Mouse (Mus musculus): Measurements from ENCODE around the gene Emg1. TPM values are rescaled to one million over a fixed set of nuclear protein-coding genes. Genes with fewer than 3 reads are reported as not detected.

The Emg1 gene
- polyA plus RNA-seq, 1 experiment from 2014 or later: 171 TPM

GRCm38 (mm10) chr6:124750405-124750804, 38.4 kb upstream of the Emg1 start:
- Histone ChIP-seq H3K4me2 (replicated peaks) (no peak overlapping the region), H3K27me3 (no peaks in the 10 kb centered on the region), H3K27ac (replicated peaks) (no peak overlapping the region), H3K9ac (no peak overlapping the region), H3K9me3 (replicated peaks) (no peaks in the 10 kb centered on the region), H3K4me3 (replicated peaks) (no peak overlapping the region), H3K36me3 (peaks cover 39% of the 10 kb centered on the region), H3K4me1 (peaks cover 34% of the 10 kb centered on the region)
- no peak for ATAC-seq (ENCODE audit: insufficient number of reproducible peaks, low FRiP score, low TSS enrichment, low read depth)
- 83% methylated on average over 8 of the region's 8 CpGs for WGBS

- H3K9me3 ChIP-seq (replicated peaks): no peaks in the 10 kb centered on the region
- 0 out of 2 replicates have a peak overlapping the region, but pooled peaks have one; percentile 56 for H3K9ac ChIP-seq
- peak overlapping the region; percentile 86; the same call in 1 of the 2 replicates for H3K27ac ChIP-seq (replicated peaks)
- ATAC-seq (ENCODE audit: insufficient number of reproducible peaks, low FRiP score, low TSS enrichment, low read depth): peak; percentile 24
- H3K36me3 ChIP-seq: peaks cover 64% of the 10 kb centered on the region
- peaks cover 29% of the 10 kb centered on the region for H3K4me1 ChIP-seq
- WGBS: 82% methylated on average over 7 of the region's 7 CpGs
- H3K4me3 ChIP-seq (replicated peaks): peak overlapping the region; percentile 51
- H3K4me2 ChIP-seq (replicated peaks): peak overlapping the region; percentile 96
- H3K27me3 ChIP-seq: no peaks in the 10 kb centered on the region
Observed at GRCm38 (mm10) chr6:124746654-124747632, 35.0 kb upstream of the Emg1 start.

- Histone ChIP-seq H3K9me3 (replicated peaks) (no peaks in the 10 kb centered on the region), H3K27me3 (no peaks in the 10 kb centered on the region), H3K27ac (replicated peaks) (peak overlapping the region; percentile 86), H3K4me1 (peaks cover 34% of the 10 kb centered on the region), H3K4me2 (replicated peaks) (peak overlapping the region; percentile 96), H3K4me3 (replicated peaks) (peak overlapping the region; percentile 51), H3K36me3 (peaks cover 64% of the 10 kb centered on the region), H3K9ac (peak overlapping the region; percentile 56)
- peak; percentile 3 for ATAC-seq (ENCODE audit: insufficient number of reproducible peaks, low FRiP score, low TSS enrichment, low read depth)
- WGBS: 15% methylated on average over 8 of the region's 8 CpGs
Observed at GRCm38 (mm10) chr6:124746296-124746605, 34.3 kb upstream of the Emg1 start.

GRCm38 (mm10) chr6:124745490-124746295, 33.7 kb upstream of the Emg1 start:
- H3K4me3 ChIP-seq (replicated peaks): peak overlapping the region; percentile 51
- WGBS: under 1% methylated on average over 85 of the region's 85 CpGs
- H3K27me3 ChIP-seq: no peaks in the 10 kb centered on the region
- no peaks in the 10 kb centered on the region for H3K9me3 ChIP-seq (replicated peaks)
- H3K36me3 ChIP-seq: peaks cover 64% of the 10 kb centered on the region
- H3K4me1 ChIP-seq: peaks cover 34% of the 10 kb centered on the region
- ATAC-seq (ENCODE audit: insufficient number of reproducible peaks, low FRiP score, low TSS enrichment, low read depth): peak; percentile 83
- peak overlapping the region; percentile 56 for H3K9ac ChIP-seq
- H3K27ac ChIP-seq (replicated peaks): peak overlapping the region; percentile 86
- H3K4me2 ChIP-seq (replicated peaks): peak overlapping the region; percentile 96

- peak overlapping the region; percentile 51 for H3K4me3 ChIP-seq (replicated peaks)
- peaks cover 61% of the 10 kb centered on the region for H3K36me3 ChIP-seq
- H3K9ac ChIP-seq: no peak overlapping the region
- 64% methylated on average over 26 of the region's 26 CpGs for WGBS
- no peaks in the 10 kb centered on the region for H3K27me3 ChIP-seq
- H3K9me3 ChIP-seq (replicated peaks): no peaks in the 10 kb centered on the region
- peak overlapping the region; percentile 86; the same call in 1 of the 2 replicates for H3K27ac ChIP-seq (replicated peaks)
- peaks cover 39% of the 10 kb centered on the region for H3K4me1 ChIP-seq
- ATAC-seq (ENCODE audit: insufficient number of reproducible peaks, low FRiP score, low TSS enrichment, low read depth): no peak
- peak overlapping the region; percentile 96 for H3K4me2 ChIP-seq (replicated peaks)
Observed at GRCm38 (mm10) chr6:124744755-124745321, 32.9 kb upstream of the Emg1 start.

- Histone ChIP-seq H3K4me2 (replicated peaks) (no peak overlapping the region), H3K27ac (replicated peaks) (no peak overlapping the region), H3K4me1 (peaks cover 50% of the 10 kb centered on the region), H3K36me3 (peaks cover 54% of the 10 kb centered on the region), H3K4me3 (replicated peaks) (no peak overlapping the region), H3K9me3 (replicated peaks) (no peaks in the 10 kb centered on the region), H3K27me3 (no peaks in the 10 kb centered on the region), H3K9ac (no peak overlapping the region)
- 79% methylated on average over 8 of the region's 8 CpGs for WGBS
- no peak for ATAC-seq (ENCODE audit: insufficient number of reproducible peaks, low FRiP score, low TSS enrichment, low read depth)
Observed at GRCm38 (mm10) chr6:124743647-124744046, 31.7 kb upstream of the Emg1 start.

GRCm38 (mm10) chr6:124742839-124743514, 31.0 kb upstream of the Emg1 start:
- no peak overlapping the region for H3K27ac ChIP-seq (replicated peaks)
- H3K4me1 ChIP-seq: peaks cover 56% of the 10 kb centered on the region
- 86% methylated on average over 15 of the region's 15 CpGs for WGBS
- H3K9ac ChIP-seq: no peak overlapping the region
- peaks cover 47% of the 10 kb centered on the region for H3K36me3 ChIP-seq
- no peak overlapping the region for H3K4me2 ChIP-seq (replicated peaks)
- no peaks in the 10 kb centered on the region for H3K27me3 ChIP-seq
- no peaks in the 10 kb centered on the region for H3K9me3 ChIP-seq (replicated peaks)
- no peak for ATAC-seq (ENCODE audit: insufficient number of reproducible peaks, low FRiP score, low TSS enrichment, low read depth)
- H3K4me3 ChIP-seq (replicated peaks): no peak overlapping the region

GRCm38 (mm10) chr6:124741842-124742241, 29.9 kb upstream of the Emg1 start:
- H3K9me3 ChIP-seq (replicated peaks): no peaks in the 10 kb centered on the region
- 69% methylated on average over 3 of the region's 3 CpGs for WGBS
- no peak for ATAC-seq (ENCODE audit: insufficient number of reproducible peaks, low FRiP score, low TSS enrichment, low read depth)
- H3K4me1 ChIP-seq: peaks cover 53% of the 10 kb centered on the region
- peak overlapping the region; percentile 68 for H3K4me2 ChIP-seq (replicated peaks)
- no peaks in the 10 kb centered on the region for H3K27me3 ChIP-seq
- H3K36me3 ChIP-seq: peaks cover 36% of the 10 kb centered on the region
- 0 out of 2 replicates have a peak overlapping the region, but pooled peaks have one; percentile 83 for H3K9ac ChIP-seq
- peak overlapping the region; percentile 99 for H3K27ac ChIP-seq (replicated peaks)
- H3K4me3 ChIP-seq (replicated peaks): peak overlapping the region; percentile 68

GRCm38 (mm10) chr6:124740888-124741761, 29.1 kb upstream of the Emg1 start, which contains the start of gene Grcc10:
Grcc10 (minus strand) TSS chr6:124741374.
- Histone ChIP-seq H3K4me2 (replicated peaks) (peak within 1 kb of the TSS; percentile 68), H3K27ac (replicated peaks) (peak within 1 kb of the TSS; percentile 99), H3K4me3 (replicated peaks) (peak within 1 kb of the TSS; percentile 68), H3K27me3 (no peaks in the 10 kb centered on the region), H3K9ac (peak within 1 kb of the TSS; percentile 83), H3K4me1 (peaks cover 46% of the 10 kb centered on the region), H3K9me3 (replicated peaks) (no peaks in the 10 kb centered on the region), H3K36me3 (peaks cover 30% of the 10 kb centered on the region)
- peak; percentile 84 for ATAC-seq (ENCODE audit: insufficient number of reproducible peaks, low FRiP score, low TSS enrichment, low read depth)
- under 1% methylated on average over 41 of the region's 41 CpGs for WGBS
